Mouse (Mus musculus) ES-E14 (cell line): ENCODE results near the gene Fndc5.
A peak's percentile ranks its signal among the peaks of the same experiment; 100 is the strongest.

ENCODE experiments used
- CHD2 ChIP-seq: IDR thresholded peaks from 2 replicates; pipeline ENCODE4 v1.6.1; 2014; ENCODE audit warnings: mild to moderate bottlenecking, low read depth, low read length, inconsistent platforms
- HCFC1 ChIP-seq: IDR thresholded peaks from 2 replicates; pipeline ENCODE4 v1.6.1; 2012; ENCODE audit warnings: low read length, inconsistent platforms, borderline replicate concordance; ENCODE audit not compliant: insufficient read depth
- ZNF384 ChIP-seq: IDR thresholded peaks from 2 replicates; pipeline ENCODE4 v1.6.1; 2012; ENCODE audit warnings: low read depth, low read length, inconsistent platforms

- TF ChIP-seq ZNF384: peak; percentile 8; the same call in 1 of the 2 replicates
- TF ChIP-seq HCFC1: peak; percentile 77; the same call in 1 of the 2 replicates
- no peak for TF ChIP-seq CHD2
Observed at GRCm38 (mm10) chr4:129113083-129113988, 23.5 kb upstream of the Fndc5 start.
